Mouse (Mus musculus): Measurements from ENCODE around the gene Shank1. TPM values are rescaled to one million over a fixed set of nuclear protein-coding genes. Genes with fewer than 3 reads are reported as not detected.
A peak's percentile ranks its signal among the peaks of the same experiment; 100 is the strongest.

The Shank1 gene
- total RNA-seq, 2 experiments from 2014 or later, result 647 to 698 TPM

DNA sequence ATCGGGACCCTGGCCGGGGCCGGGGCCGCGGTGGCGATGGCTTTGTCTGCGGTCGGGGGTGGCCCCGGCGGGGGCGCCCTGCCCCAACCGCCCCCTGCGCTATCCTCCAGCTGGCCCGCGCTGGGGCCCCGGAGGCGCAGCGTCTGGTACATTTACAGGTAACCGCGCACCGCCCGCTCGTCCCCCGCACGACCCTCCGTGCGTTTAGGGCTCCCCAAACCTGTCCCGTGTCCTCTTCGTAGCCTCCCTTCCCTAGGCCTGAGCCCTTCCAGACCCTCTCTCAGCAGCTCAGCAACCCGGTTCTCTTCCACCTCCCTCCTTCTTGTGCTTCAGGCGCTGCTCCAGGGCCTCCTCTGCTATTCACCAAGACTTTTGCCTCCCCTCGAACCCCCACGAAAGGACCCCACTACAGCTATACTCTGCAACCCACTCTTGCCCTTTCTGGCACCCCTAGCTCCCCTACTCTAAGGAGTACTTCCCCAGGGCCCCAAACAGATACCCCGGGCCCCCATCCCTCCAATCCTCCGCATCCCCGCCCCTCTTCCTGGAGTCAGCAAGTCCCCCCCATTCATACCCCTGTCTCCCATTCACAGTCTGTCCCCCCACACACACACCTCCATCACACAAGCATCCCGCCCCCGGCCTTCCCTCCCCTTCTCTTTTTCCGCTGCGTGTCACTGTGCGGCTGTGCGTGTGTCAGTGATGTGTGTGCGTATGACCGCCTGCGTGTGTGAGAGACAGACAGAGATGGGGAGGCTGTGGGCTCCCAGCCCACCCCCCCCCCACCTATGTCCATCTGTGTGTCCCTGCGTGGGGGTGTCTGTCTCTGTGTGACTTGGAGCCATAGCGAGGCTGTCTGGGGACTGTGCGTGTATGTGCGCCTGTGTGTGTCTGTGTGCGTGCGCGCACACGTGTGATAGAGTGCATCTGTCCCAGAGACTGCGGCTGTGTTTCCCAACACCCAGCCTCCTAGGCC is 26.3 kb downstream of the Shank1 start:
- DNase-seq (ENCODE audit: low spot score in 2 of 2), result no peak
- Histone ChIP-seq H3K27ac (peak overlapping the region; percentile 89), H3K4me3 (peak overlapping the region; percentile 54)
- TF ChIP-seq CTCF (conservative IDR thresholded peaks at IDR 0.05), result no peak

DNA sequence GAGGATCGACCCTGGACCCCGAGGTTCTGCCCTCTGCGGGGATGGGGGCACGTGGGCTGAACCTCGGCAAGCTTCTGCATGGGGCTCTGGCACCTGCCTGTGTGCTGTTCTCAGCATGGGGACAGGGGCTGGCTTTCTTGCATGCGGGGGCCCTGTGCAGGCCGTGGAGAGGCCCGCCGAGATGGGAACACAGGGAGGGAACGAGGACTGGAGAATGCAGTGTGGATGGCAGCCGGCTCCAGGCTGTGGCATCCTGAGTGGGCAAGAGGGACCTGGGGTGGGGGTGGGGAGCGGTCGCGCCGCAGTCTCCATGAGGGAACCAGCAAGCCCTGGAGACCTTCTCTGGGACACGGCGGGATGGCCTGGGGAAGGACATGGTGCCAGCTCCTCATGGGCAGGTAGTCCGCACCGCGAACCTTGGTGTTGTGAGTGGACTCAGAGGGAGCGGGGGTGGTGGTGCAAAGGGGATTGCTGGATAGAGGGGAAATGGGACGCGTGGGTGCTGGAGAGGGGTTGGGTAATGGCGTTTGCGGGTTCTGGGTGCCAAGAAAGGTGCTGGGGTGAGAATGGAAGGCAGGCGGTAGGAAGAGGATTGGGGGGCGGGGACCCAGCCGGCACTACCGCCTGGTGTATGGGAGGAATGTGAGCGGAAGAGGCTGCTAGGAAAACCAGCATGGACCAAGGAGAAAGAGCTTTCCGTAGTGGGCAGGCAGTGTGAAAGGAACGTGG is 27.2 kb downstream of the Shank1 start:
- Histone ChIP-seq H3K27ac (peak overlapping the region; percentile 89), H3K4me3 (peak overlapping the region; percentile 54)
- DNase-seq (ENCODE audit: low spot score in 2 of 2), result no peak
- no peak for TF ChIP-seq CTCF (conservative IDR thresholded peaks at IDR 0.05)

DNA sequence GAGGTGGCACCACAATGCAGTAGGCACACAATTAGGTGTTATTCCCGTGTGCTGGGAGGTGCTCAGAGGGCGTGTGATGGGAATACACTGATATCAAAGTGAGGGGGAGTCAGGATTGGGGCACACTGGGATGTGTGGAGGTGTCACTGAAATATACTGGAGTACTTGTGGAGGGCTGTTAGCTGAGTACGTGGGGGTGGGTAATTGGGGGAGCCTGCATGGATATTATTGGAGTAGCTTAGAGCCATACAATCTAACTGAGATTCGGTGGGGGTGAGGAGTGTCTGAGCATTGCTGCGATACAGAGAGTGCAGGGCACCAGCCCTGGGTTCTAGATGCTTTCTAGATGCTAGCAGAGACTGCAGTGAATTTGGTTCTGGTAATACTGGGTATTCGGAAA is 30.2 kb downstream of the Shank1 start:
- H3K4me3 ChIP-seq, result no peak overlapping the region
- H3K27ac ChIP-seq, result 0 out of 2 replicates have a peak overlapping the region, but pooled peaks have one; percentile 23
- TF ChIP-seq CTCF (conservative IDR thresholded peaks at IDR 0.05), result no peak
- DNase-seq (ENCODE audit: low spot score in 2 of 2), result no peak

DNA sequence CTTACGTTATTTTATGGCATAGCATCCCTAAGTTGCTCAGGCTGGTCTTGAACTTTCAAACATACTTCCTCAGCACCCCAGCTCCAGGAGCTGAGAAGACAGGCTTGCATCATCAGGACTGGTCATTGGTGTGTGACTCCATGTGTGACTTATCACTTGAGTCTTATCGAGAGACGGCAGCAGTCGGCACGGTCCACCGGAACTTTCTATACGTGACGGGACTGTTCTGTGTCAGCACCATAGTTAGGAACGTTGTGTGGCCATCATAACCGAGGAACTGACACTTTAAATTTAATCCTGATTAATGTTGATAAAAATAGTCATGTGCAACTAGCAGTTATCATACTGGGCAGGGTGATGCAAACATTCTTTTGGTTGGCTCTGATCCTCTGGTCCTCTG is 31.1 kb downstream of the Shank1 start:
- Histone ChIP-seq H3K4me3 (no peak overlapping the region), H3K27ac (peak overlapping the region; percentile 57; the same call in 1 of the 2 replicates)
- TF ChIP-seq CTCF (conservative IDR thresholded peaks at IDR 0.05), result no peak
- DNase-seq (ENCODE audit: low spot score in 2 of 2), result no peak

DNA sequence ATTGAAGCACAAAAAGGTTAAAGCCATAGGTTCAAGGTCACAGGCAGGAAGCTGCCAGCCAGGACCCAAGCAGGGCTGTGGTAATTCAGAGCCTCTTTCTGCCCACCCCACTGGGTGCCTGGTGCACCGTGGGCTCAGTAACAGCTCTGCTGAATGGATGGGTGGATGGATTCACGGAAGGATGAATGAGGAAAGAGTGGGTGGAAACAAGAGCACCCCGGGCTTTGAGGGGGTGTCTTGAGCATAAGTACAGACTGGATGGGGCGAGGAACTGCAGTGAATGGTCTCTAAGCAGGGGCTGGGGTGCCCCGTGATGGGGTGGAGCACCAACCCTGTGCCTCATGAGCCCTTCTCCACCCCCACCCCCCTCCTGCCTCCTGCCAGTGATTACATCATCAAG is 31.7 kb downstream of the Shank1 start:
- peak overlapping the region; percentile 57 for H3K27ac ChIP-seq
- no peak overlapping the region for H3K4me3 ChIP-seq
- no peak for DNase-seq (ENCODE audit: low spot score in 2 of 2)
- no peak for TF ChIP-seq CTCF (conservative IDR thresholded peaks at IDR 0.05)

DNA sequence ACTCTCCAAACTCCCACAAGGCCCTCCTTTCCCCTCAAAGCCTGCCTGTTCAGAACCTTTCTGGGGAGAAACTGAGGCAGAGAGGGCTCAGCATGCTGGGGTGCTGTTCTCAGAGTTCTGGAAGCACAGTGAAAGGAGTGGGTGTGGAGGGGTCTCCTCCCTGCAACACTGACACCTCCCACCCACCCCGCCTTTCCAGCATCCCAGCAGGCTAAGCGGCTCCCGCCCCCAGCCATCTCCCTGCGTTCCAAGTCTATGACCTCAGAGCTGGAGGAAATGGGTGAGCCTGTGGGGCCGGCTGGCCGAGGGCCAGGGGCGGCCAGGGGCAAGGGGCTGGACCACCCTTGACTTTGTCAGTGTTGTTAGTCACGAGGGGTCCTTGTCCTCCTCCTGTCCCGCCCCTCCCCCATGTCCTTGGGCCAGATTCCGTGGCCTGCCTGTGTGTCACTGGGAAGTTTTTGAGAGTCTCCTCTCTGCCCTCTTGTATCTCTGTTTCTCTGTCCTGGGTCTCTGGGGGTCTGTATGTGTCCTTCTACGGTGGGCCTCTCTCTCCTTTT is 33.5 kb downstream of the Shank1 start:
- Histone ChIP-seq H3K27ac (peak overlapping the region; percentile 7; the same call in 1 of the 2 replicates), H3K4me3 (no peak overlapping the region)
- no peak for DNase-seq (ENCODE audit: low spot score in 2 of 2)
- no peak for TF ChIP-seq CTCF (conservative IDR thresholded peaks at IDR 0.05)

DNA sequence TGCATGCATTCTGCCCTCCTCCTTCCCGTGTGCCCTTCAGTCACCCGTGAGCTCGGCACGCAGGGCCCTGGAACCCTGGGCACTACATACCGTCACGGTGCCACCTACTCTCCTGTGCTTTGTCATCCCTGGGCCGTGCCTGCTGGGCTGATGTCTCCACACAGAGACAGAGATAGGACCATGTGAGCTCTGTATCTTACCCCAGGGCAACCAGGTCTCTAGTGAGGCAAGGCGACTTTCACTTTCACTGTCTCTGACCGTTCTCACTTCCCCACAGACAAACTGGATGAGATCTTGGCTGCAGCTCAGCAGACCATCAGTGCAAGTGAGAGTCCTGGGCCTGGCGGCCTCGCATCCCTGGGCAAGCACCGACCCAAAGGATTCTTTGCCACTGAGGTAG is 34.6 kb downstream of the Shank1 start:
- TF ChIP-seq CTCF (conservative IDR thresholded peaks at IDR 0.05), result no peak
- Histone ChIP-seq H3K27ac (peak overlapping the region; percentile 57; the same call in 1 of the 2 replicates), H3K4me3 (no peak overlapping the region)
- DNase-seq (ENCODE audit: low spot score in 2 of 2), result no peak

DNA sequence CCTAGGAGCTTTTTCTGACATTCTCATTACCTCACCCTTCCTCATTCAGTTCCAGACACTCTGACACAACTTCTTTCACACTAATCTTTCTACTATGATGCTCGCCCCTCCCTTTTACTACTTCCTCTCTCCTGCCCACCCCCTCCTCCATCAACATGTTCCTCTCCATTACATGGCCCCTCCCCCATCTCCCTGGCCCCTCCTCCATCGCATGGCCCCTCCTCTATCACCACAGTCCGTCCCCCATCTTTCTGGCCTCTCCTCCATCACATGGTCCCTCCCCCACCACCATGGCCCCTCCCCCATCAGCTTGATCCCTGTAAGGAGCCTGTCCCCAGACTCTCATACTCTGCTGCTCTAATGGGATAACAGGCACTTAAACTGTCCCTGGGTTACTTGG is 39.0 kb downstream of the Shank1 start:
- no peak overlapping the region for H3K4me3 ChIP-seq
- no peak for TF ChIP-seq CTCF (conservative IDR thresholded peaks at IDR 0.05)
- H3K27ac ChIP-seq, result no peak overlapping the region

DNA sequence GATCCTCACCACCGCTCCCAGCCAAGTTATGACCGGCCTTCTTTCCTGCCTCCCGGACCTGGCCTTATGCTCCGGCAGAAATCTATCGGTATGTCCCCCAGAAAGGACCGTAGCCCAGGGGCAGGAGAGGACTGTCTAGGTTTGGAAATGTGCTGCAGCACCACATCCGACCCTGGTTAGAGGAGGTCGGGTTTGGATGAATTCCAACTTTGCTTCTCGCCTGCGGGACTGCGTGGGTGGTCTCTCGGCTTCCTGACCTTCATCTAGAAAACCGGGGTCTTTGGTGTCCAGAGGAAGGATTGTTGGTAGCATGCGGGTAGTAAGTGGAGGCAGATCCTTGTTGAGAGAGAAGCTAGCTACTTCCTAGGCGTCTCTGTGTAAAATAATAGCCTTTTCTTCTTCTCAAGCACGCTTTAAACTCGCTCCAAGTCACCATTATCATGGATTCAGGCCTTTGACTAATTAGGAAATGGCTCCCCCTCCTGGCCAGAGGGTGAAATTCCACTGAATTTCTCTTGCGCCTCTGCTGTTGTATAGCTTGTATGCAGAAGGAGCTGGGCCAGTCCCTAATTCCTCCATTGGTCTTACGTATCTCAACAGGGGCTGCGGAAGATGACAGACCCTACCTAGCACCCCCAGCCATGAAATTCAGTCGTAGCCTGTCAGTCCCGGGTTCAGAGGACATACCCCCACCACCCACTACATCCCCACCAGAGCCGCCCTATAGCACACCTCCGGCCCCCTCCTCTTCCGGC is 41.1 kb downstream of the Shank1 start:
- H3K4me3 ChIP-seq, result peak overlapping the region; percentile 1; the same call in 1 of the 2 replicates

More for the DNA sequence above, 39.0 kb downstream of the Shank1 start:
- DNase-seq (ENCODE audit: low spot score in 2 of 2), result no peak

DNA sequence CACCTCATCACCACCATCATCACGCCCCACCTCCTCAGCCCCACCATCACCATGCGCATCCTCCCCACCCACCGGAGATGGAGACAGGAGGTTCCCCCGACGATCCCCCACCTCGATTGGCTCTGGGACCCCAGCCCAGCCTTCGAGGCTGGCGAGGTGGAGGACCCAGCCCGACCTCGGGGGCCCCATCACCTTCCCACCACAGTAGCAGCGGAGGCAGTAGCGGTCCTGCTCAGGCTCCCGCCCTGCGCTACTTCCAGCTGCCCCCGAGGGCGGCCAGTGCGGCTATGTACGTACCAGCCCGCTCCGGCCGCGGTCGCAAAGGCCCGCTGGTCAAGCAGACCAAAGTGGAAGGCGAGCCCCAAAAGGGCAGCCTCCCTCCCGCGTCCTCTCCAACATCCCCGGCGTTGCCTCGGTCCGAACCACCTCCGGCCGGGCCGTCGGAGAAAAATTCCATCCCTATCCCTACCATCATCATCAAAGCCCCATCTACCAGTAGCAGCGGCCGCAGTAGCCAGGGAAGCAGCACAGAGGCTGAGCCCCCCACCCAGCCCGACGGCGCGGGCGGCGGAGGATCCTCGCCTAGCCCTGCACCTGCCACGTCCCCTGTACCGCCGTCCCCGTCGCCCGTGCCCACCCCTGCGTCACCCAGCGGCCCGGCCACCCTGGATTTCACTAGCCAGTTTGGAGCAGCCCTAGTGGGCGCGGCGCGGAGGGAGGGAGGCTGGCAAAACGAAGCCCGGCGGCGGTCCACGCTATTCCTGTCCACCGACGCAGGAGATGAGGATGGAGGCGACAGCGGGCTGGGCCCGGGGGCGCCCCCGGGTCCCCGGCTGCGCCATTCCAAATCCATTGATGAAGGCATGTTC is 42.1 kb downstream of the Shank1 start:
- no peak for TF ChIP-seq CTCF (conservative IDR thresholded peaks at IDR 0.05)
- Histone ChIP-seq H3K4me3 (no peak overlapping the region), H3K27ac (peak overlapping the region; percentile 75)
- no peak for DNase-seq (ENCODE audit: low spot score in 2 of 2)

More for the DNA sequence above, 41.1 kb downstream of the Shank1 start:
- TF ChIP-seq CTCF (conservative IDR thresholded peaks at IDR 0.05), result peak; percentile 95
- H3K27ac ChIP-seq, result peak overlapping the region; percentile 75
- peak; percentile 85 to 87 for DNase-seq (ENCODE audit: low spot score in 2 of 2)

Data from layer of hippocampus, adult 2 months (tissue).